Mouse (Mus musculus): ENCODE measurements around the gene Hnrnpu. TPM values are rescaled to one million over a fixed set of nuclear protein-coding genes. Genes with fewer than 3 reads are reported as not detected.

The Hnrnpu gene
- 593 and 647 TPM in 2 replicates for polyA plus RNA-seq (2014; fragmentation: Nextera tagmentation; extraction: Ambion mirVana)

DNA sequence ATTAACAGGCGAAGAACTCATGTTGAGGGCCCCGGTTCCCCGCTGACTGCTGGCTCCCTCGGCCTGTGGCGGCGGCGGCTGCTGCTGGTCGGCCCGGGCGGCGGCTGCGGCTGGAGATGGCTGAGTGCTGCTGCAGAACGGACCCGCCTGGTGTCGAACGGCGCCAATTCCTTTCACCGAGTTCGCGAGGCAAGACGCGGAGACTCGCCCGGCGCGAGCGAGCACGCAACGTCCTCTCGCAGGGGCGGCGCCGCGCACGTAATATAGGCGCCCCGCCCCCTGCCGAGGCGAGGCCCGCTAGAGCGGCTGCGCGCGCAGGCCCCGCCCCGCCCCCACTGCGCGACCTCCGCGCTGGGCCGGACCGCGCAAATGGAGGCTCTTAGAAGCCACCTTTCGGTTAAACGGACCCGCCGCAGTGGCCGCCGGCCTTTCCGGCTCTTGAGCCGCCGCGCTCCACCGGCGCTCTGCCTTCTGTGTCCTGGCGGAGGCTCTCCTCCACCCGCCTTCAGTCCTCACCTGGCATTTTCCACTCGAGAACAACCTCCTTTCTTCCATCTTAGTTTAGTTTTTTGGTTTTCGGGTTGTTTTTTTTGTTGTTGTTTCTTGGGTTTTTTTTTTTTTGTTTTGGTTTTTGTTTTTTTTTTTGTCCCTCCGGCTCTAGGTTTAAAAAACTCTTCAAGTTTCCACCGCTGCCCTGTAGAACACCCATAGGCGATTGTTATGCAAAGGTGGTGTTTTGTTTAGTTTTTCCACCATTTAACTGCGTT lies at the start of gene Hnrnpu:
TSS of gene Hnrnpu (minus strand) at position 247 of the 767 bp plus-strand sequence.
- WGBS: under 1% methylated on average over 73 of the region's 73 CpGs
- no peak for TF ChIP-seq CTCF (IDR thresholded peaks at IDR 0.05; ENCODE audit: low read depth)
- ATAC-seq (ENCODE audit: insufficient read depth): peak; percentile 89

DNA sequence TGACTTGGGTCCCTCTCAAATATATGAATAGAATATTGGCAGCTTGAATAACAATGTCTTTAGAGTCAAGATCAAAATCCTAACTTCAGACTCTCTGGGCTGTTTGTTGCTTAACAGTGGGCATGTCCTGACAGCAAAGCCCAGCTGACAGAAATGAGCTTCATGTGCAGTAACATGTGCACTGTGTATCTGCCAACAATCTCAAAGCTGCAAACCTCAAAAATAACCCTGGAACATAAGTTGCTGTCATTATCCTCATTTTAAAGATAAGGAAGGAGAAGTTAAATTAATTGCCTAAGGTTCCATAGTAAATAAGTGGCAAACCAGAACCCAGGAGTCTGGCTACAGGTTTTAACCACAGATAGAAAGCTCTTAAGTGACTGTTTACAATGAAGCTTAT lies 44.6 kb upstream of the Hnrnpu start:
- Histone ChIP-seq H3K9me3 (ENCODE audit: low read depth, low read length) (no peaks in the 10 kb centered on the region), H3K4me2 (no peak overlapping the region), H3K4me3 (ENCODE audit: low read depth, low read length) (no peak overlapping the region), H3K27me3 (ENCODE audit: insufficient read depth, low read length) (no peaks in the 10 kb centered on the region), H3K9ac (no peak overlapping the region), H3K36me3 (ENCODE audit: insufficient read depth) (no peaks in the 10 kb centered on the region), H3K27ac (ENCODE audit: low read depth) (no peak overlapping the region), H3K4me1 (ENCODE audit: insufficient read depth) (no peaks in the 10 kb centered on the region)
- no peak for ATAC-seq (ENCODE audit: insufficient read depth)
- no peak for TF ChIP-seq CTCF (IDR thresholded peaks at IDR 0.05; ENCODE audit: low read depth)
- DNase-seq: no peak

More for the DNA sequence above, at the start of gene Hnrnpu:
- Histone ChIP-seq H3K27me3 (ENCODE audit: insufficient read depth, low read length) (no peaks in the 10 kb centered on the region), H3K4me3 (ENCODE audit: low read depth, low read length) (peak within 1 kb of the TSS; percentile 100), H3K36me3 (ENCODE audit: insufficient read depth) (peaks cover 31% of the 10 kb centered on the region), H3K4me1 (ENCODE audit: insufficient read depth) (peaks cover 7% of the 10 kb centered on the region), H3K9ac (peak within 1 kb of the TSS; percentile 100), H3K4me2 (peak within 1 kb of the TSS; percentile 75), H3K9me3 (ENCODE audit: low read depth, low read length) (no peaks in the 10 kb centered on the region), H3K27ac (ENCODE audit: low read depth) (peak within 1 kb of the TSS; percentile 100)
- peak; percentile 99 for DNase-seq

DNA sequence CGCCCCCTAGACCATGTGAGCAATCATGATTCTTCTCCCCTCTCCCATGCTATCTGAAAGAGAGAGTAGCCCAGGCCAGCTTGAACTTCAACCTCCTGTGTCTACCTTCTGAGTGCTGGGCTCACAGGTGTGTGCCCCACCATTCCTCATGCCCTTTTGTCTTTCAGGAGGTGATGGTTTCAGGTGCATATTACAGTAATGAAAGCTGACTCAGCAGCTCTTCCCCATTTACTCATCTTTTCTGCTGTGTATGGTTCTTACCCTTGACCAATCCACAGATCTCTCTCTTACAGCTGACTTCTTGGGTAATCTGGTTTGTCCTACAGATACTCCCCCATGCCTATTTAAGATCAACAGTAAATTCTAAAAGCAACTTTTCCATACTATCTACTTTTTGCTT lies 41.6 kb upstream of the Hnrnpu start:
- no peak overlapping the region for H3K4me3 ChIP-seq (ENCODE audit: low read depth, low read length)
- TF ChIP-seq CTCF (IDR thresholded peaks at IDR 0.05; ENCODE audit: low read depth): no peak
- no peaks in the 10 kb centered on the region for H3K27me3 ChIP-seq (ENCODE audit: insufficient read depth, low read length)
- 85% methylated on average over 1 of the region's 1 CpGs for WGBS
- no peak overlapping the region for H3K4me2 ChIP-seq
- H3K27ac ChIP-seq (ENCODE audit: low read depth): no peak overlapping the region
- no peaks in the 10 kb centered on the region for H3K9me3 ChIP-seq (ENCODE audit: low read depth, low read length)
- no peaks in the 10 kb centered on the region for H3K4me1 ChIP-seq (ENCODE audit: insufficient read depth)
- no peaks in the 10 kb centered on the region for H3K36me3 ChIP-seq (ENCODE audit: insufficient read depth)
- DNase-seq (no peak), ATAC-seq (ENCODE audit: insufficient read depth) (no peak)
- no peak overlapping the region for H3K9ac ChIP-seq

DNA sequence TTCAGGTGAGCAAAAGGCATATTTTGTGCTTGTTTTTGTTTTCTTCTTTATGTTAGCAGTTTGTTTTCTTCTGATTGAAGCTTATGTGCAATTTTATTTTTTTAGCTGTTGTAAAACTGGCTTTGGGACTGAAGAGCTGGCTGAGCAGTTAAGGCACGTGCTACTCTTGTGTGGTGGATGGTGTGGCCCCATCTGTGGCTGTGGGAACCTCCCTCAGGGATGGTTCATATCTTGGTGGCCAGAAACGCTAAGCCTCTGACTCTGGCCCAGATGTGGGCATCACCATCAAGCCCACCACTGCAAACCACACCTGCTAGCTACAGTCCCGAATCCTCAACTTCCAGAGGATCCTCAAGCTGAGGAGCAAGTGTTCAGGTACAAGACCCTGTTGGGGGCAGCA lies 40.5 kb upstream of the Hnrnpu start:
- ATAC-seq (ENCODE audit: insufficient read depth): no peak
- WGBS: 76% methylated on average over 3 of the region's 3 CpGs
- Histone ChIP-seq H3K27ac (ENCODE audit: low read depth) (no peak overlapping the region), H3K9ac (no peak overlapping the region), H3K4me1 (ENCODE audit: insufficient read depth) (no peaks in the 10 kb centered on the region), H3K27me3 (ENCODE audit: insufficient read depth, low read length) (no peaks in the 10 kb centered on the region), H3K4me3 (ENCODE audit: low read depth, low read length) (no peak overlapping the region), H3K36me3 (ENCODE audit: insufficient read depth) (no peaks in the 10 kb centered on the region), H3K9me3 (ENCODE audit: low read depth, low read length) (no peaks in the 10 kb centered on the region), H3K4me2 (no peak overlapping the region)
- no peak for TF ChIP-seq CTCF (IDR thresholded peaks at IDR 0.05; ENCODE audit: low read depth)
- no peak for DNase-seq

DNA sequence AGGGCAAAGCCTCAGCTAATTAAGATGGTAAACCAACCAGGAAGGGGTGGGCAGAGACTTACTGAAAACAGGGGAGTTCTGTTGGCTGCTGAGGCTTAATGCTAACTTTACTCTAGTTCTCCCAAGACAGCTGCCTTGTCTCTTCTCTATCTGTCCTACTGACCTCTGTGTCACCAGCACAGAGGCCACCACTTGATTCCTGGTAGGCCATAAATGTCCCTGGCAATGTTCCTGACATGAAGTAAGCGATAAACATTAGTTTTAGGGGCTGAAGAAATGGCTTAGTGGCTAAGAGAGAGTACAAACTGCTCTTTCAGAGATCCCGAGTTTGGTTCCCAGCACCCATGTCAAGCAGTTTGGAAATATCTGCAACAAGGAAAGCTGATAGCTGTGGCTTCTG lies 39.3 kb upstream of the Hnrnpu start:
- ATAC-seq (ENCODE audit: insufficient read depth) (no peak), DNase-seq (no peak)
- no peak for TF ChIP-seq CTCF (IDR thresholded peaks at IDR 0.05; ENCODE audit: low read depth)
- H3K36me3 ChIP-seq (ENCODE audit: insufficient read depth): no peaks in the 10 kb centered on the region
- no peaks in the 10 kb centered on the region for H3K27me3 ChIP-seq (ENCODE audit: insufficient read depth, low read length)
- WGBS: 50% methylated on average over 2 of the region's 2 CpGs
- no peak overlapping the region for H3K27ac ChIP-seq (ENCODE audit: low read depth)
- H3K4me1 ChIP-seq (ENCODE audit: insufficient read depth): no peaks in the 10 kb centered on the region
- no peak overlapping the region for H3K4me3 ChIP-seq (ENCODE audit: low read depth, low read length)
- no peaks in the 10 kb centered on the region for H3K9me3 ChIP-seq (ENCODE audit: low read depth, low read length)
- no peak overlapping the region for H3K4me2 ChIP-seq
- no peak overlapping the region for H3K9ac ChIP-seq

DNA sequence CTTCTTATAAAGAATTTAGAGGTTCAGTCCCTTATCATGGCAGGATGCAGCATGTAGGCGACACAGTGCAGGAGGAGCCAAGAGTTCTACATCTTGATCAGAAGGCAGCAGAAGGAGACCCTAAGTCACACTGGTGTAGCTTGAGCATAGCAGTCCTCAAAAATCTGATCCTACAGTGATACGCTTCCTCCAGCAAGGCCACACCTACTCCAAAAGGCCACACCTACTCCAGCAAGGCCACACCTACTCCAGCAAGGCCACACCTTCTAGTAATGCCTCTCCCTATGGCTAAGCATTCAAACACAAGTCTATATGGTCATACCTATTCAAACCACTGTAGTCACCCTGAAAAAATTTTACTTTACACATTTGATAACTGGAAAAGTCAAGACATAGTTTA lies 38.5 kb upstream of the Hnrnpu start:
- Histone ChIP-seq H3K36me3 (ENCODE audit: insufficient read depth) (no peaks in the 10 kb centered on the region), H3K9me3 (ENCODE audit: low read depth, low read length) (no peaks in the 10 kb centered on the region), H3K4me2 (no peak overlapping the region), H3K27me3 (ENCODE audit: insufficient read depth, low read length) (no peaks in the 10 kb centered on the region), H3K9ac (no peak overlapping the region), H3K4me3 (ENCODE audit: low read depth, low read length) (no peak overlapping the region), H3K27ac (ENCODE audit: low read depth) (no peak overlapping the region), H3K4me1 (ENCODE audit: insufficient read depth) (no peaks in the 10 kb centered on the region)
- no peak for DNase-seq
- no peak for TF ChIP-seq CTCF (IDR thresholded peaks at IDR 0.05; ENCODE audit: low read depth)
- ATAC-seq (ENCODE audit: insufficient read depth): no peak
- 91% methylated on average over 2 of the region's 2 CpGs for WGBS

DNA sequence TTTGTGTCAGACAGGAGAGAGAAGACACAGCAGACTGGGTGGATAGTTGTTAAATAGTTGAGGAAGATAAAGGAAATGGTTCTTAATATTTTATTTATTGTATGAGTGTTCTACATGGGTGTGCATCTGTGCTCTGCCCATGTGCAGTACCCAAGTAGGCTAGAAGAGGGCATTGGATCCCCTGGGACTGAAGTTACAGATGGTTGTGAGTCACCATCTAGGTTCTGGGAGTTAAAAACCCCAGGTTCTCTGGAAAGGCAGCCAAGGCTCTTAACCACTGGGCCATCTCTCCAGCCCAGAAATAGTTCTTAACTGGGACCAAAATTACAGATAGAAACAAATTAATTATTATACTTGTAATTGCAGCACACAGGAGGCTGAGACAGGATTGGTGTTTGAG lies 37.8 kb upstream of the Hnrnpu start:
- ATAC-seq (ENCODE audit: insufficient read depth) (no peak), DNase-seq (no peak)
- no peaks in the 10 kb centered on the region for H3K4me1 ChIP-seq (ENCODE audit: insufficient read depth)

More for the DNA sequence above, 37.8 kb upstream of the Hnrnpu start:
- H3K4me2 ChIP-seq: no peak overlapping the region
- H3K9ac ChIP-seq: no peak overlapping the region
- H3K9me3 ChIP-seq (ENCODE audit: low read depth, low read length): no peaks in the 10 kb centered on the region
- no peak for TF ChIP-seq CTCF (IDR thresholded peaks at IDR 0.05; ENCODE audit: low read depth)
- H3K27ac ChIP-seq (ENCODE audit: low read depth): no peak overlapping the region
- H3K36me3 ChIP-seq (ENCODE audit: insufficient read depth): no peaks in the 10 kb centered on the region
- H3K27me3 ChIP-seq (ENCODE audit: insufficient read depth, low read length): no peaks in the 10 kb centered on the region
- no peak overlapping the region for H3K4me3 ChIP-seq (ENCODE audit: low read depth, low read length)

All from lung, embryonic 14.5 days (tissue).